Mouse (Mus musculus) kidney, embryonic 16.5 days (tissue): ENCODE measurements at regions not wholly inside any gene's neighbourhood (a gene's known extent, or its start where the extent isn't known, plus 50 kb on each side); places are given as distances from the start of the nearest gene placed in this dataset.
A peak's percentile ranks its signal among the peaks of the same experiment; 100 is the strongest.

Experiments
- ATAC-seq: fragments of 200-750 bp; cut with Nextera tagmentation; 2 replicates; pipeline ENCODE4 v1.8.0; 2017; ENCODE audit warnings: moderate TSS enrichment; ENCODE audit not compliant: low FRiP score, low TSS enrichment
- H3K27ac ChIP-seq: fragments of 300-500 bp; sonication (generic); 2 replicates; pipeline ENCODE4 v1.5.1; 2014; ENCODE audit warnings: low read length
- H3K27me3 ChIP-seq: fragments of 300-500 bp; sonication (generic); 2 replicates; pipeline ENCODE4 v1.6.1; 2014; ENCODE audit warnings: low read length, control low read depth, mixed read lengths; ENCODE audit not compliant: insufficient read depth
- H3K36me3 ChIP-seq: fragments of 300-500 bp; sonication (generic); 2 replicates; pipeline ENCODE4 v1.6.1; 2014; ENCODE audit warnings: low read length, control low read depth, mixed read lengths; ENCODE audit not compliant: insufficient read depth
- H3K4me1 ChIP-seq: fragments of 300-500 bp; sonication (generic); 2 replicates; pipeline ENCODE4 v1.6.1; 2014; ENCODE audit warnings: low read length, control low read depth, mixed read lengths; ENCODE audit not compliant: insufficient read depth
- H3K4me2 ChIP-seq: fragments of 300-500 bp; sonication (generic); replicated peaks from 2 replicates; pipeline ENCODE4 v1.6.1; 2014; ENCODE audit warnings: low read depth, low read length
- H3K4me3 ChIP-seq: fragments of 300-500 bp; sonication (generic); 2 replicates; pipeline ENCODE4 v1.5.1; 2014; ENCODE audit warnings: mild to moderate bottlenecking, low read length
- H3K9ac ChIP-seq: fragments of 300-500 bp; sonication (generic); replicated peaks from 2 replicates; pipeline ENCODE4 v1.6.1; 2014; ENCODE audit warnings: low read length
- H3K9me3 ChIP-seq: fragments of 300-500 bp; sonication (generic); 2 replicates; pipeline ENCODE4 v1.6.1; 2016; ENCODE audit warnings: low read length, control low read depth
- WGBS: fragments of 180-500 bp; shearing (Covaris S2); extraction: QIAGEN DNeasy Blood & Tissue Kit; methylation state at CpG from one replicate; pipeline ENCODE4 v1.1.7; 2014; 5-methylcytosine and 5-hydroxymethylcytosine counted together

GRCm38 (mm10) chr4:99389428-99389827 is 93.7 kb downstream of the Gm12689 start:
- no peaks in the 10 kb centered on the region for H3K9me3 ChIP-seq
- 60% methylated on average over 1 of the region's 1 CpGs for WGBS
- H3K36me3 ChIP-seq: no peaks in the 10 kb centered on the region
- peak; percentile 91 for ATAC-seq
- H3K27ac ChIP-seq: peak overlapping the region; percentile 22; the same call in 1 of the 2 replicates
- H3K9ac ChIP-seq: no peak overlapping the region
- no peaks in the 10 kb centered on the region for H3K4me1 ChIP-seq
- H3K27me3 ChIP-seq: no peaks in the 10 kb centered on the region
- no peak overlapping the region for H3K4me3 ChIP-seq
- H3K4me2 ChIP-seq: no peak overlapping the region

- no peak overlapping the region for H3K9ac ChIP-seq
- H3K9me3 ChIP-seq: no peaks in the 10 kb centered on the region
- H3K4me2 ChIP-seq: no peak overlapping the region
- H3K27ac ChIP-seq: no peak overlapping the region
- no peaks in the 10 kb centered on the region for H3K27me3 ChIP-seq
- WGBS: 85% methylated on average over 5 of the region's 5 CpGs
- H3K4me3 ChIP-seq: no peak overlapping the region
- ATAC-seq: no peak
- no peaks in the 10 kb centered on the region for H3K36me3 ChIP-seq
- H3K4me1 ChIP-seq: no peaks in the 10 kb centered on the region
Measured at GRCm38 (mm10) chr4:99392986-99393385, 97.3 kb downstream of the Gm12689 start.

GRCm38 (mm10) chr4:99394244-99394643 is 98.5 kb downstream of the Gm12689 start:
- 92% methylated on average over 2 of the region's 3 CpGs for WGBS
- Histone ChIP-seq H3K4me2 (no peak overlapping the region), H3K9me3 (no peaks in the 10 kb centered on the region), H3K36me3 (no peaks in the 10 kb centered on the region), H3K27me3 (no peaks in the 10 kb centered on the region), H3K9ac (no peak overlapping the region), H3K4me3 (no peak overlapping the region), H3K27ac (no peak overlapping the region), H3K4me1 (no peaks in the 10 kb centered on the region)
- no peak for ATAC-seq

- Histone ChIP-seq H3K27ac (no peak overlapping the region), H3K4me2 (no peak overlapping the region), H3K4me1 (peaks cover 8% of the 10 kb centered on the region; the same call in 1 of the 2 replicates), H3K36me3 (no peaks in the 10 kb centered on the region), H3K9me3 (no peaks in the 10 kb centered on the region), H3K9ac (no peak overlapping the region), H3K27me3 (peaks cover 8% of the 10 kb centered on the region; the same call in 1 of the 2 replicates), H3K4me3 (no peak overlapping the region)
- no peak for ATAC-seq
- WGBS: 51% methylated on average over 7 of the region's 7 CpGs
Measured at GRCm38 (mm10) chr4:99407466-99407865, 111.8 kb downstream of the Gm12689 start.

GRCm38 (mm10) chr4:99423449-99423848 is 127.7 kb downstream of the Gm12689 start:
- peak overlapping the region; percentile 66 for H3K27ac ChIP-seq
- H3K4me3 ChIP-seq: no peak overlapping the region
- H3K9me3 ChIP-seq: no peaks in the 10 kb centered on the region
- H3K36me3 ChIP-seq: no peaks in the 10 kb centered on the region
- WGBS: 70% methylated on average over 1 of the region's 1 CpGs
- no peaks in the 10 kb centered on the region for H3K27me3 ChIP-seq
- H3K4me1 ChIP-seq: no peaks in the 10 kb centered on the region
- no peak overlapping the region for H3K4me2 ChIP-seq
- no peak for ATAC-seq
- no peak overlapping the region for H3K9ac ChIP-seq

- H3K4me1 ChIP-seq: no peaks in the 10 kb centered on the region
- WGBS: 26% methylated on average over 28 of the region's 28 CpGs
- peak overlapping the region; percentile 42 for H3K4me3 ChIP-seq
- no peaks in the 10 kb centered on the region for H3K36me3 ChIP-seq
- peak; percentile 82 for ATAC-seq
- H3K27ac ChIP-seq: no peak overlapping the region
- H3K9ac ChIP-seq: peak overlapping the region; percentile 39; the same call in 1 of the 2 replicates
- H3K9me3 ChIP-seq: no peaks in the 10 kb centered on the region
- H3K4me2 ChIP-seq: peak overlapping the region; percentile 60
- H3K27me3 ChIP-seq: no peaks in the 10 kb centered on the region
Measured at GRCm38 (mm10) chr4:99445077-99445754, 149.5 kb downstream of the Gm12689 start.

- H3K4me3 ChIP-seq: peak overlapping the region; percentile 42
- peak overlapping the region; percentile 39; the same call in 1 of the 2 replicates for H3K9ac ChIP-seq
- H3K27me3 ChIP-seq: no peaks in the 10 kb centered on the region
- no peaks in the 10 kb centered on the region for H3K36me3 ChIP-seq
- 61% methylated on average over 9 of the region's 9 CpGs for WGBS
- ATAC-seq: no peak
- no peak overlapping the region for H3K27ac ChIP-seq
- H3K4me2 ChIP-seq: peak overlapping the region; percentile 60
- H3K9me3 ChIP-seq: no peaks in the 10 kb centered on the region
- H3K4me1 ChIP-seq: no peaks in the 10 kb centered on the region
Measured at GRCm38 (mm10) chr4:99445755-99446128, 150.0 kb downstream of the Gm12689 start.

GRCm38 (mm10) chr4:99458984-99459383 is 163.3 kb downstream of the Gm12689 start:
- H3K4me1 ChIP-seq: no peaks in the 10 kb centered on the region
- ATAC-seq: no peak
- H3K36me3 ChIP-seq: no peaks in the 10 kb centered on the region
- no peak overlapping the region for H3K27ac ChIP-seq
- H3K4me2 ChIP-seq: peak overlapping the region; percentile 34; the same call in 1 of the 2 replicates
- no peaks in the 10 kb centered on the region for H3K27me3 ChIP-seq
- no peak overlapping the region for H3K9ac ChIP-seq
- WGBS: 76% methylated on average over 4 of the region's 4 CpGs
- no peak overlapping the region for H3K4me3 ChIP-seq
- H3K9me3 ChIP-seq: no peaks in the 10 kb centered on the region

- Histone ChIP-seq H3K4me3 (peak overlapping the region; percentile 18; the same call in 1 of the 2 replicates), H3K4me1 (no peaks in the 10 kb centered on the region), H3K27me3 (no peaks in the 10 kb centered on the region), H3K9me3 (no peaks in the 10 kb centered on the region), H3K27ac (no peak overlapping the region), H3K9ac (no peak overlapping the region), H3K4me2 (peak overlapping the region; percentile 34), H3K36me3 (no peaks in the 10 kb centered on the region)
- WGBS: 7% methylated on average over 14 of the region's 14 CpGs
- ATAC-seq: peak; percentile 88
Measured at GRCm38 (mm10) chr4:99459436-99459835, 163.7 kb downstream of the Gm12689 start.

GRCm38 (mm10) chr4:99465493-99465892 is 169.8 kb downstream of the Gm12689 start:
- no peak overlapping the region for H3K9ac ChIP-seq
- H3K4me2 ChIP-seq: no peak overlapping the region
- no peaks in the 10 kb centered on the region; the same call in 1 of the 2 replicates for H3K9me3 ChIP-seq
- no peaks in the 10 kb centered on the region for H3K27me3 ChIP-seq
- no peak for ATAC-seq
- WGBS: 53% methylated on average over 9 of the region's 9 CpGs
- H3K27ac ChIP-seq: no peak overlapping the region
- H3K4me1 ChIP-seq: no peaks in the 10 kb centered on the region
- no peak overlapping the region for H3K4me3 ChIP-seq
- no peaks in the 10 kb centered on the region for H3K36me3 ChIP-seq
